Mouse (Mus musculus) embryonic fibroblast, embryonic 13.5 days (primary cell): ENCODE measurements around the gene Frmpd2.

ENCODE experiments used
- CTCF ChIP-seq: IDR thresholded peaks from 2 replicates; pipeline ENCODE4 v1.5.1; 2011; ENCODE audit warnings: mild to moderate bottlenecking, control low read depth, low read length, moderate library complexity, borderline replicate concordance; ENCODE audit not compliant: insufficient read depth
- POLR2A ChIP-seq: IDR thresholded peaks from 2 replicates; pipeline ENCODE4 v1.6.1; 2011; ENCODE audit warnings: low read depth, mild to moderate bottlenecking, control low read depth, low read length, moderate library complexity

GRCm38 (mm10) chr14:33549856-33550255 lies 78.4 kb downstream of the Frmpd2 start:
- TF ChIP-seq POLR2A (no peak), CTCF (no peak)
